Mouse (Mus musculus): ENCODE results near the gene Gm20388.

Gm20388 gene

GRCm38 (mm10) chr8:122398186-122398585 lies 2487.5 kb downstream of the Gm20388 start:
- no peak for DNase-seq (ENCODE audit: low read depth, low spot score)

GRCm38 (mm10) chr8:122405146-122405805 lies 2494.6 kb downstream of the Gm20388 start:
- DNase-seq (ENCODE audit: low read depth, low spot score): no peak

GRCm38 (mm10) chr8:122407678-122408077 lies 2497.0 kb downstream of the Gm20388 start:
- no peak for DNase-seq (ENCODE audit: low read depth, low spot score)

DNA sequence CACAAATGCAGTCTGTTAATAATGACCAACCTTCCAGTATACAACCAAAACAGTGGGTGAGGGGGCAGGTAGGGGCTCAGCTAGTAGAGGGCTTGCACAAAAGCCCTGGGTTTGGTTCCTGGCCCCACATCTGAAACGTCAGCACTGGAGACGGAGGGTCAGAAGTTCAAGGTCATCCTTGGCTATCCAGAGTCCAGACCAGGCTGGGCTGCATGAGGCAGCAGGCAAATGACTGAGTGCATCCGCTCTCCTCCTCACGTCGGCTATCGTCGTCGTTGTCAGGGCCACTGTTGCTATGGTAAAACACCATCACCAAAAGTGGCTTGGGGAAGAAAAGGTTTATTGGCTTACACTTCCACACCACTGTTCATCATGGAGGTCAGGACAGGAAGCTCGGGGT lies 2503.7 kb downstream of the Gm20388 start:
- no peak for DNase-seq (ENCODE audit: low read depth, low spot score)

DNA sequence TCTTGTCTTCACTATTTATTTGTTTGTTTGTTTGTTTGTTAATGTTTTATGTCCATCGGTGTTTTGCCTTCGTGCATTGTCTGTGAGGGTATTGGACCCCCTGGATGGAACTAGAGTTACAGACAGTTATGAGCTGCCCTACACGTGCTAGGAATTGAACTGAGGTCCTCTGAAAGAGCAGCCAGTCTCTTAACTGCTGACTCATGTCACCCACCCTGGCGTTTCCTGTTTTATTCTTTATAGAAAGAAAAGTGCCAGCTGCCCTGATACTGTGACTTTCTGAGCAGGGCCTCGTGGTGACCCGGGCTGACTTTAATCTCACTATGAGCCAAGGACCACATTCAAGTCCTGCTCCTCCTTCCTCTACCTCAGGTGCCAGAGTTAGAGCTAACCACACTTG lies 2504.9 kb downstream of the Gm20388 start:
- DNase-seq (ENCODE audit: low read depth, low spot score): no peak

DNA sequence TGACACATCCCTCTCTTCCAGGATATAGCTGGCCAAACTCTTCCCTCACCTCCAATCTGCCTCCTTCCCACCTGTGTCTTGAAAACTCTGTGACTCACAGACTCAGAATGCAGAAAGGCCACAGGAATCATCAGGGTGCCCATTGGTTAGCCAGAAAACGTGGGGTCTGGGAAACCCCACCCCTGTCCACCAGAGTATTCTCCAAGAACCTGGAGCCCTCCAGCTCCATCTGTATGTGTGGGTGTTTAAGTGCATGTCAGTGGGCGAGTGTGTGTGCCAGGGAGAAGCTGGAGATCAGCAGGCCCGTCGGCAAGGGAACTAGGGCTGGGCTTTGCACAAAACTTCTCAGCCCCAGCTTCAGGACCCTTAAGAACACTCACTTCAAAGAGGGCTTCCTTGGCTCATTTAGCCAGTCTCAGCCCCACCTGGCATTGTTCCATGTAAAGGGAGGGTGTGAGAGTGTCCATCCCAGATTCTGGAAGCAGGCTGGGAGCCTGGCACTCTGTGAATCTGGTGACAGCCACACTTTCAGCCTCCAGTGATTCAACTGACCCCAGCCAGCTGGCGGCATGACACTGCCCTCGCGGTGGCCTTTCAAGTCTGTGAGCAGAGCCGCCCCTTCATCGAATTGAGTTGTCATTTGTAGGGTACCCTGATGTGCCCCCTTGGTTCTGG lies 2509.4 kb downstream of the Gm20388 start:
- DNase-seq (ENCODE audit: low read depth, low spot score): no peak

DNA sequence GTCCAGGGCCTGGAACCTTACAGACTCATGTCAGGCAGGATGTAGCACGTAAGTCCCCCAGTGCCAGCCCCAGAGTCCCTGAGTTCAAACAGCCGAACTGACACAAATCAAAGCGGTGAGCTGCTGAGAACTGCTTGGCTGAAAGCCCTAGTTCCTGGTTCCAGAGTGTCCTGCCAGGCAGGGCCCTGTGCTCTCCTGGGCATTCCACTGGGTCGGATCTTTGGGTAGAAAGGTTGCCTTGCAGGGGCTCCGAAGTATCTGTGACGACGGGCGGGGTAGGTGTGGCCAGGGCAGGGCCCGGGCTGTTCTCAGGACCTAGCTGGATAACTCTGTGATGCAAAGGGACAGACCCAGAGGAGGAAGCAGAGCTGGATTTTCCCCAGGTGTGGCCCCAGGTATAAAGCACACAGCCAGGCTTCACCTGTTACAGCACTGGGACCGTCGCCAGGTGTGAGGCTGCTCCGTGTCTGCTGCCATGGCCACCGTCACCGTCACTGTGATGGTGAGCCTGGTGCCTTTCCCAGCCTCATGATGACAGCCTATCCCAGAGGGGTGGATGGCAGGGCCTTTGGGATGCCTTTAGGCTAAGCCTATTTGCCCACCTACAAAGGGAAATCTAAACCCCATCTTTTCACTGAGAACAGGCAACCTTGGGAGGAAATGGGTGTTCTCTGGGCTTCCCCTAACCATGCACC lies 2510.9 kb downstream of the Gm20388 start, which contains the start of gene Il17c:
Gene Il17c, plus strand, starts transcription at position 645 of the 695 bp plus-strand sequence.
- no peak for DNase-seq (ENCODE audit: low read depth, low spot score)

DNA sequence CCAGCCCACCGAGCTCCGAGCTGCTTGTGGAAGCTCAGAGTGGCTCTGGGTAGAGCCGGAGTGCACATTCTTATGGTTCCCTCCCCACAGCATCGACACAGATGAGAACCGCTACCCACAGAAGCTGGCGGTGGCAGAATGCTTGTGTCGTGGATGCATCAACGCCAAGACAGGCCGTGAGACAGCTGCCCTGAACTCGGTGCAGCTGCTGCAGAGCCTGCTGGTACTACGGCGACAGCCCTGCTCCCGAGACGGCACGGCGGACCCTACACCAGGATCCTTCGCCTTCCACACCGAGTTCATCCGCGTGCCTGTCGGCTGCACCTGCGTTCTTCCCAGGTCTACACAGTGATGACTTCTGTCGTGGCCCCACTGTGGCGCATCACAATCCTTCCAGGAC lies 2512.6 kb downstream of the Gm20388 start:
- no peak for DNase-seq (ENCODE audit: low read depth, low spot score)

DNA sequence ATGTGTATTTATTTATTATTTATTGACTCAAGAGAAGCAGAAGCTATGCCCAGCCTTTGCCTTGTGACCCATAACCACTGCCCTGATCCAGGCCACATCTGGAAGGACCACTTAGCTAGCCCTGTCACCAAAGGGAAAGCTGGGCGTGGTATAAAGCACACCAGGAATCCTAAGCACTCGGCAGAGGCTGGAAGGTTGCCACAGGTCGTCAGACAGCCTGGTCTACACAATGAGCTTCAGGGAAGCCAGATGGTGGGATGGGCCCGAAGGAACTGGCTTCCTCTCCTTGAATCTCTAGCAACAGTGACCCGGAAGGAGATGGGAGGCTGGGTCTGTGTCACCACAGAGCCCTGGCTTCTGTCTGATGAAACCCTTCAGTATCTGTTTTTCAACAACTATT lies 2513.0 kb downstream of the Gm20388 start:
- no peak for DNase-seq (ENCODE audit: low read depth, low spot score)

GRCm38 (mm10) chr8:122426145-122426544 lies 2515.5 kb downstream of the Gm20388 start:
- DNase-seq (ENCODE audit: low read depth, low spot score): no peak

DNA sequence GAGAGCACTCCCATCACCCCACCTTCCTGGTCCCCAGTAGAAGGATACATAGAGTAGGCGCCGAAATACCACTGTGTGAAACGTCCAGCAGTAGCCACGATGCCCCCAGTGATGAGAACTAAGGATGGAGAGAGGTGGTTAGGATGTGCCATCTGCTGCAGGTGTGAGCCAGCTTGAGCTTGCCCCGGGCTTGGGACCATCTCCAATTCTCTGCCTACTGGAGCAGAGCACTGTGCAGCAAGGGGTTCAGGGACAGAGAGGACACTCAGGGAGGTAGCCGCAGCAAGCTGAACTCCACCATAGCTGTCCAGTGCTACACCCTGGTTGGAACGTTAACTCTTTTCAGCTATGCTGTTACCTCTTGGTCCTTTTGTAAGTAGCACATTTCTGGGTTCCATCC lies 2517.0 kb downstream of the Gm20388 start:
- DNase-seq (ENCODE audit: low read depth, low spot score): no peak

GRCm38 (mm10) chr8:122428163-122428562 lies 2517.5 kb downstream of the Gm20388 start:
- DNase-seq (ENCODE audit: low read depth, low spot score): no peak

DNA sequence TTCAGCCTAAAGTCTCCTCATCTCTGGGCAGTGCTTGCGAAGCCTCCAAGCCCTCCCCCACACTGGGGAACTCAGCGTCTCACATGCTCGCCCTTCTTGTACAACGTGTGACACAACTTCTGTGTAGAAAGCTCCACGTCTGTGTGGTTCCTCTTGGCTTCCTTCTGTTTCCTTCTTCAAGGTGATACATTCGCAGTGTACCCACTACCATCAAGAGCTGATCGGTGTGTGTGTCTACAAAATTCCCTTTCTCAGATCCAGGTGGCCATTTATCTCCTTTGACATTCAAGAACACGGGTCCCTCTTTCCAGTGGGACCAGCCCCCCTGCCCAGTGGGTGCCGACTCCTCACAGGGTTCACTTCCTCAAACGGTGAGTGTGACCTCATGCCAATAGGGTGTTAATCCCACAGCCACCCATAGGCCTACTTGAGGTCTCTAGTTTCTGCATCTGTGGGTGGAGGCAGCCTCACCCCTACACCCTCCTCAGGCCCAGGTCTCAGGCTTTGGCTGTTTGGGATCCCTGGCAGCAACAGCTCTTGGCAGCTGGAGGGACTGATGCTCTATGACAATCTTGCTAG lies 2519.5 kb downstream of the Gm20388 start:
- no peak for DNase-seq (ENCODE audit: low read depth, low spot score)

GRCm38 (mm10) chr8:122430646-122431045 lies 2520.0 kb downstream of the Gm20388 start:
- DNase-seq (ENCODE audit: low read depth, low spot score): no peak

- DNase-seq (ENCODE audit: low read depth, low spot score): no peak
Measured at GRCm38 (mm10) chr8:122431694-122432442, 2521.2 kb downstream of the Gm20388 start.

DNA sequence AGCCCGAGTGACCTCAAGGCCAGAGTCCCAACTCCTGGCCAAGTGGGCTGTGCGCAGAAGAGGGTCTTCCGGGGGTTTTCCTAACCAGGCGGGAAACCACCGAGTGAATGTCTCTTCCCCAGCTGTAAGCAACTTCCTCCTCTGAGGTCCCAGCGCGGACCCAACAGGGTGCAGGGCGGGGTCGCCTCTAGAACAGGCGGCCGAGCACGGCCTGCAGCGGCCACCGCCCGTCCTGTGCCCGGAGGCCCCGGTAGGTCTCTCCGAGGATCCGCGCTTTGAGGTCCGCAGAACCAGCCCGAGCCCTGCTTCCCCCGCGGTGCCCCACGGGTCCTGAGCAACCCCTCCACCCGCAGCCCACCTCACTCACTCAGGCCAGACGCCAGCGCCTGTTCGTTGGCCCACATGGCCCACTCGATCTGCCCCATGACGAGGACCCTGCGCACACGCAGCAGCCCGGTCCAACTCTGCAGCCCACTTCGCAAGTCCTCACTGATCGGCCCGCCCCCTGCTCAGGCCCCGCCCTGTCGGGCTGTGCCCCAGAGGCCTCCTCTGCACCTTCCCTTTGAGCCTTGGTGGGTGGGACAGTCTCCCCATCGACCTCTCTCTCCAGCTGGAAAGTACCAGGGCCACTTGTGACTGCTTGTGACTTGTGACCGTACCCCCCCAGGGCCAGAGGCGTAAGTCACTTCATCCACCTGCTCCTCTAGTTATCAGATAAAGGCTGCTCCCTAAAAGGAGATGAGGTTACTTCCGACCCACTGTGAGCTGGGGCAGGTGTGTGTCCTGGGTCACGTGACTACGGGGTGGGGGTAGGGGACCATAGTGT lies 2522.0 kb downstream of the Gm20388 start, which contains the start of gene Cyba:
Gene Cyba, minus strand, starts transcription at position 488 of the 826 bp plus-strand sequence.
- no peak for DNase-seq (ENCODE audit: low read depth, low spot score)

DNA sequence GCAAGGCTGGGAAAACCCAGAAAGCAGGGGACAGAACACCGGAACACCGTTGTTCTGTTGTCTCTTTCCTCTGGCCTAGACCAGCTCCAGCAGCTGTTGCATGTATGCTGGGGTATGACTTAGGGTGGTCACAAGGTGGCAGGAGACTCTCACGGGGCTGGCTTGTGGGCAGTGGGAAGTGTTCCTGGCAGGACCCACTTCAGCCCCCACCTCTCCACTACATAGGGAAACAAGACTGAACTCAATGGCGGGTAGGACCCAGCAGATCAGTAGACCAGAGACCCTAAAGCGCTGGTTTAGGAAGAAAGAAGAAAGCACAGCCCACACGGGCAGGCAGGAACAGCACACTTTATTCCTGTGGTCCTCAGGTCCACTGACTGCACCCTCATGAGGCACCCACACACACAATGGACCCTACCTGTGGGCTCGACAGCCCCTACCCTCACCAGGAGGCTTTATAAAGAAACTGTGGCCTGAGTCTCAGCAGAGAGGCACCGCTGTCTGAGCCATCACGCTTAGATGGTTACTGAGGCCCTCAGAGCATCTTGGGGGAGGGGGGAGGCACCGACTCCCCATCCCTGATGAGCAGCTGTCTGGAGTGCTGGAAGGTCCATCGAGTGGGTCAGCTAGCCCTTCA lies 2522.7 kb downstream of the Gm20388 start:
- DNase-seq (ENCODE audit: low read depth, low spot score): no peak

DNA sequence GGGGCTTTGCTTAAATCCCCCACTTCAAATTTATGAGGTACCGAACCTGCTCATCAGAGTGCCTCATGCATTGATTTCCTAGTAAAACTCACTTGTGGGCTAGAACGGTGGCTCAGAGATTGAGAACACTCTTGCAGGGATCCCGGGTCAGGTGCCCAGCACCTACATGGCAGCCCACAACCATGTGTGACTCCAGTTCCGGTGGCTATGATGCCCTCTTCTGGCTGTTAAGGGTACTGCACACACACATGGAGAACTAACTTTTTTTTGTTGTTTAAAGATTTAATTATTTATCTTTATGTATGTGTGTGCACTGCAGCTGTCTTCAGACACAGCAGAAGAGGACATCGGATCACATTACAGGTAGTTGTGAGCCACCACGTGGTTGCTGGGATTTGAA lies 2524.7 kb downstream of the Gm20388 start:
- no peak for DNase-seq (ENCODE audit: low read depth, low spot score)

- no peak for DNase-seq (ENCODE audit: low read depth, low spot score)
Measured at GRCm38 (mm10) chr8:122436146-122436545, 2525.5 kb downstream of the Gm20388 start.

GRCm38 (mm10) chr8:122436586-122437125 lies 2526.0 kb downstream of the Gm20388 start:
- DNase-seq (ENCODE audit: low read depth, low spot score): no peak

Data from c-Kit-negative CD71-positive TER-119-positive erythroid progenitor cells, embryonic 14.5 days (primary cell).